Mouse (Mus musculus) embryonic fibroblast, embryonic 13.5 days (primary cell): ENCODE measurements around the gene Agap1. TPM values are rescaled to one million over a fixed set of nuclear protein-coding genes. Genes with fewer than 3 reads are reported as not detected.

Source experiments
- H3K27ac ChIP-seq: 2 replicates; pipeline ENCODE4 v1.5.1; 2012; ENCODE audit warnings: low read length, control low read depth, inconsistent platforms; ENCODE audit not compliant: insufficient read depth
- H3K4me1 ChIP-seq: 2 replicates; pipeline ENCODE4 v1.6.1; 2011; ENCODE audit warnings: low read length; ENCODE audit not compliant: control insufficient read depth, insufficient read depth
- H3K4me3 ChIP-seq: 2 replicates; pipeline ENCODE4 v1.5.1; 2011; ENCODE audit warnings: mild to moderate bottlenecking, control low read depth, low read length; ENCODE audit not compliant: insufficient read depth
- CTCF ChIP-seq: IDR thresholded peaks from 2 replicates; pipeline ENCODE4 v1.5.1; 2011; ENCODE audit warnings: mild to moderate bottlenecking, control low read depth, low read length, moderate library complexity, borderline replicate concordance; ENCODE audit not compliant: insufficient read depth
- POLR2A ChIP-seq: IDR thresholded peaks from 2 replicates; pipeline ENCODE4 v1.6.1; 2011; ENCODE audit warnings: low read depth, mild to moderate bottlenecking, control low read depth, low read length, moderate library complexity
- polyA plus RNA-seq: library from polyadenylated mRNA; stranded (reverse); fragments of >200 nt; gene quantifications from 2 replicates; pipeline ENCODE4 v1.2.4, GENCODE M21; 2011; ENCODE audit warnings: low read depth; ENCODE audit not compliant: missing spikeins, insufficient read length

The Agap1 gene
- polyA plus RNA-seq, 1 experiment: 32.1 TPM

GRCm38 (mm10) chr1:89593219-89593618, 138.6 kb downstream of the Agap1 start:
- no peak overlapping the region for H3K4me3 ChIP-seq
- no peak for TF ChIP-seq POLR2A
- no peak for TF ChIP-seq CTCF
- H3K4me1 ChIP-seq: no peaks in the 10 kb centered on the region
- H3K27ac ChIP-seq: no peak overlapping the region

- Histone ChIP-seq H3K4me3 (no peak overlapping the region), H3K27ac (no peak overlapping the region), H3K4me1 (no peaks in the 10 kb centered on the region)
- TF ChIP-seq CTCF: no peak
- TF ChIP-seq POLR2A: no peak
Measured at GRCm38 (mm10) chr1:89594999-89595398, 140.4 kb downstream of the Agap1 start.

GRCm38 (mm10) chr1:89595421-89595820, 140.8 kb downstream of the Agap1 start:
- Histone ChIP-seq H3K4me1 (no peaks in the 10 kb centered on the region), H3K27ac (no peak overlapping the region), H3K4me3 (no peak overlapping the region)
- TF ChIP-seq CTCF (no peak), POLR2A (no peak)

GRCm38 (mm10) chr1:89596223-89596622, 141.6 kb downstream of the Agap1 start:
- H3K4me1 ChIP-seq: peaks cover 4% of the 10 kb centered on the region; the same call in 1 of the 2 replicates
- TF ChIP-seq CTCF (no peak), POLR2A (no peak)
- no peak overlapping the region for H3K4me3 ChIP-seq
- no peak overlapping the region for H3K27ac ChIP-seq

GRCm38 (mm10) chr1:89598906-89599305, 144.3 kb downstream of the Agap1 start:
- Histone ChIP-seq H3K27ac (no peak overlapping the region), H3K4me1 (peaks cover 8% of the 10 kb centered on the region), H3K4me3 (no peak overlapping the region)
- TF ChIP-seq CTCF: no peak
- TF ChIP-seq POLR2A: no peak

GRCm38 (mm10) chr1:89599983-89600741, 145.6 kb downstream of the Agap1 start:
- Histone ChIP-seq H3K4me1 (peaks cover 8% of the 10 kb centered on the region), H3K4me3 (no peak overlapping the region), H3K27ac (no peak overlapping the region)
- TF ChIP-seq CTCF (no peak), POLR2A (no peak)

- Histone ChIP-seq H3K27ac (no peak overlapping the region), H3K4me3 (no peak overlapping the region), H3K4me1 (peaks cover 8% of the 10 kb centered on the region)
- TF ChIP-seq POLR2A (no peak), CTCF (no peak)
Measured at GRCm38 (mm10) chr1:89601349-89601748, 146.7 kb downstream of the Agap1 start.

GRCm38 (mm10) chr1:89602879-89603278, 148.3 kb downstream of the Agap1 start:
- TF ChIP-seq POLR2A (no peak), CTCF (no peak)
- Histone ChIP-seq H3K4me1 (peaks cover 8% of the 10 kb centered on the region), H3K27ac (no peak overlapping the region), H3K4me3 (no peak overlapping the region)

- peak; percentile 98 for TF ChIP-seq CTCF
- TF ChIP-seq POLR2A: no peak
- H3K4me3 ChIP-seq: no peak overlapping the region
- no peak overlapping the region for H3K27ac ChIP-seq
- H3K4me1 ChIP-seq: peaks cover 4% of the 10 kb centered on the region; the same call in 1 of the 2 replicates
Measured at GRCm38 (mm10) chr1:89606612-89607011, 152.0 kb downstream of the Agap1 start.

GRCm38 (mm10) chr1:89608766-89609165, 154.2 kb downstream of the Agap1 start:
- no peak for TF ChIP-seq CTCF
- no peak for TF ChIP-seq POLR2A
- Histone ChIP-seq H3K4me1 (no peaks in the 10 kb centered on the region), H3K27ac (no peak overlapping the region), H3K4me3 (no peak overlapping the region)
